Mouse (Mus musculus) bone marrow macrophage, adult 2 months (primary cell): ENCODE data around the gene Ssbp3. TPM values are rescaled to one million over a fixed set of nuclear protein-coding genes. Genes with fewer than 3 reads are reported as not detected.

ENCODE experiments used
- H3K27ac ChIP-seq: 2 replicates; pipeline ENCODE4 v1.5.1; 2012; ENCODE audit warnings: low read depth, low read length; ENCODE audit not compliant: insufficient read depth
- H3K4me1 ChIP-seq: 2 replicates; pipeline ENCODE4 v1.6.1; 2012; ENCODE audit warnings: low read length; ENCODE audit not compliant: control insufficient read depth, insufficient read depth
- H3K4me3 ChIP-seq: 2 replicates; pipeline ENCODE4 v1.5.1; 2012; ENCODE audit warnings: mild to moderate bottlenecking, low read length, moderate library complexity; ENCODE audit not compliant: insufficient read depth
- CTCF ChIP-seq: IDR thresholded peaks from 2 replicates; pipeline ENCODE4 v1.5.1; 2012; ENCODE audit warnings: low read depth, mild to moderate bottlenecking, low read length, moderate library complexity
- POLR2A ChIP-seq: IDR thresholded peaks from 2 replicates; pipeline ENCODE4 v1.6.1; 2012; ENCODE audit warnings: mild to moderate bottlenecking, low read depth, low read length, borderline replicate concordance
- polyA plus RNA-seq: library from polyadenylated mRNA; stranded (reverse); fragments of >200 nt; gene quantifications from 2 replicates; pipeline ENCODE4 v1.2.4, GENCODE M21; 2012; ENCODE audit not compliant: missing spikeins, insufficient read depth, insufficient read length

Ssbp3 gene
- polyA plus RNA-seq, 1 experiment, result 34.8 TPM

DNA sequence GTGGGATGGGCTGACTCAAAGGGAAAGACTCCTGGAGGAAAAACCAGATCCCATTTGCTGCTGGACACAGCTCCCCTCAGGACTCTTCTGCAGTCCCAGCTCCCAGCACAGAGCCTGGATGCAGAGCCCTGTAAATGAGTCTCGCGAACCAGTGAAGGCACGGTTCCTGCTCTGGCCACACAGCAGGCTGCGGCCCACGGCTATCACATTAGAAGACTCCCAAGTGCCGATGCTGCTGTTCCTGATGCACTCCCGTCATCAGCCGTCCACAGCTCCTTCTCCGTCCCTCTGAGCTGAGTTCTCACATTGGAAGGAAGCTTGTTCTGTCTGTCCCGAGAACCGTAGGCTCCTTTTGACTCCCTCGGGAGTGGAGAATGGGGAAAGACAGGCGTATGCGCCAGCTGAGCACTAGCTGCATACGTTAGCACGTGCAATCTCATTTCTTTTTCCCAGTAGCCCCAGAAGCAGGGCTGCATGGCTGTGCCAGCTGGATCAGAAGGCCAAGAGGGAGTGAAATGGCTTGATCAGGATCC is 186.4 kb downstream of the Ssbp3 start, which contains the start of gene Cdcp2:
Cdcp2 (plus strand) TSS at position 51 of the 533 bp plus-strand sequence.
- H3K4me1 ChIP-seq, result peaks cover 6% of the 10 kb centered on the region; the same call in 1 of the 2 replicates
- no peak within 1 kb of the TSS for H3K27ac ChIP-seq
- H3K4me3 ChIP-seq, result no peak within 1 kb of the TSS
- TF ChIP-seq POLR2A, result no peak
- no peak for TF ChIP-seq CTCF

DNA sequence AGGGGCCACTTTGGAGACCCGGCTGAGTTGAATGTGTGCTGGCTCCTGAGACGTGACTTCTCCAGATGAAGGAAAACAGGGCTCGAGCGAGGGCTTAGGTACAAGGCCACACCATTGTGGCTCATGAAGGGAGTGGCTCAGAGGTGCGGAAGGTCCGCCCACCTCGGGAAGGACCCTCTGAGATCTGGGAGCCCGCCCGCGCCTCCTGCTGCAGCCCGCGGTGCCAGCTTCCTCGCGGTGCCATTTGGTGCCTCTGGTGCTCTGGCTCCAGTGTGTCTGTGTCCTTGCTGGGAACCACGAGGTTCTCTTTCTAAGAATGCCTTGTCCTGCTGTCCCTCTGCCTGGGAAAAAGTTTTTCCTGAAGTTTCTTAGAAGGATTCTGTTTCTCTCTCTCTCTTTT is 187.4 kb downstream of the Ssbp3 start:
- Histone ChIP-seq H3K27ac (no peak overlapping the region), H3K4me3 (no peak overlapping the region), H3K4me1 (peaks cover 6% of the 10 kb centered on the region; the same call in 1 of the 2 replicates)
- no peak for TF ChIP-seq CTCF
- TF ChIP-seq POLR2A, result no peak

DNA sequence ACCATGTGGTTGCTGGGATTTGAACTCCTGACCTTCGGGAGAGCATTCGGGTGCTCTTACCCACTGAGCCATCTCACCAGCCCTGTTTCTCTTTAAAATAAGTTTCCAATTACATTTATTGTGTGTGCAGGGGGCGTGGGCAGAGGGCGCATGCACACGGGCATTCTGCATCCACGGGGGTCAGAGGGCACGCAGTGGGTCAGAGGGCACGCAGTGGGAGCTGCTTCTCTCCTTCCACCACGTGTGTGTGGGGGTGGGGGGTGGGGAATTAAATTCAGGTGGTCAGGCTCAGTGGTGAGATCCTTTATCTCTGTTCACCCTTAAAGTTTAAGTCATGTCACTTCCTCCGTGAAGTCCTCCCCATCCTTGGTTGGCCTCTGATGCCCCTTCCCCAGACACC is 187.9 kb downstream of the Ssbp3 start:
- TF ChIP-seq POLR2A (no peak), CTCF (no peak)
- Histone ChIP-seq H3K4me3 (no peak overlapping the region), H3K4me1 (peaks cover 6% of the 10 kb centered on the region; the same call in 1 of the 2 replicates), H3K27ac (no peak overlapping the region)

DNA sequence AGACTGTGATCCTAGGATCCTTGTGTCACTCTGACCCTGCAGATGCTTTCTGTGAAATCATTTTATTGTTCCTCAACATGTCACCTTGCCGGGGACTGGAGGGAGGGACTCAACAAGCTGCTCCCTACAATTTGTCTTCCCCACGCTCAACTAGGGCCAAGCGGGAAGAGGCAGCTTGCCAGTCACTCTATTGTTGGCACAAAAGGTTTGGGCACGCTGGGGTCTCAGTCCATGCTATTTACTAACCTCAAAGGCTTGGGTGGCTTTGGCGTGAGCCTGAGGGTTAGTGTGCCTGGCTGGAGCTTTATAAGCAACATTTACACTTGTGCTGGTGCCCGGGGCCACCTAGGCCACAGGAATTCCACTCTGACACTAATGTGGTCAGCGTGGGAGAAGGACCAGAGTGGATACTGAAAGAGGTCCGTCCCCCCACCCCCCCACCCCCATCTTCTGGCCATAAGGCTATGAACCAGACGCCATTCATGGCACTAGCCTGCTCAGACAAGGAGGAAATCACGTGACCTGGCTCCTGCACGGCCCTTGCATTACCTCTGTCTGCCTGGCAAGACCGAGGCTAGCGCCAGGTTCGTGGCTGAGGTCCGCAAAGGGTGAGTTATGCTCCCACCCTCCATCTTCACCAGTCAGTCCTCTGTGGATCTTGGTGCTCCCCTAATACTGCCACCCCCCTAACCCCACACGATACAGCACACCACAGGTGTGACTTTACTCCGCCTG is 188.5 kb downstream of the Ssbp3 start:
- Histone ChIP-seq H3K27ac (no peak overlapping the region), H3K4me3 (no peak overlapping the region), H3K4me1 (peaks cover 6% of the 10 kb centered on the region; the same call in 1 of the 2 replicates)
- no peak for TF ChIP-seq POLR2A
- no peak for TF ChIP-seq CTCF

Other genes starting within 250 kb of the Ssbp3 start
- gene Ttc4, start 231.8 kb upstream of the Ssbp3 start, polyA plus RNA-seq, result 27.5 and 29.7 TPM in 2 replicates
- not detected in 2 replicates for gene Mroh7, start 179.8 kb upstream of the Ssbp3 start, polyA plus RNA-seq
- gene Fam151a, start 176.8 kb upstream of the Ssbp3 start, polyA plus RNA-seq, result not detected in 2 replicates
- gene Acot11, start 105.7 kb upstream of the Ssbp3 start, polyA plus RNA-seq, result 5.6 and 6.6 TPM in 2 replicates
- gene Mrpl37, start 156.2 kb downstream of the Ssbp3 start, polyA plus RNA-seq, result 41.4 and 58.9 TPM in 2 replicates
- 5.7 and 7.0 TPM in 2 replicates for gene Cyb5rl, start 156.3 kb downstream of the Ssbp3 start, polyA plus RNA-seq
- not detected in 2 replicates for gene Cdcp2, start 186.2 kb downstream of the Ssbp3 start, polyA plus RNA-seq